Mouse (Mus musculus) cerebral cortex, adult 2 months (tissue): ENCODE data around the gene Gmfb.

Source experiments
- WGBS: fragments of 180-500 bp; shearing (Covaris S2); methylation state at CpG from one replicate; pipeline ENCODE4 v1.1.7; 2018; 5-methylcytosine and 5-hydroxymethylcytosine counted together

Gene Gmfb

GRCm38 (mm10) chr14:46803259-46803658, 18.8 kb downstream of the Gmfb start:
- WGBS, result 86% methylated on average over 4 of the region's 4 CpGs

DNA sequence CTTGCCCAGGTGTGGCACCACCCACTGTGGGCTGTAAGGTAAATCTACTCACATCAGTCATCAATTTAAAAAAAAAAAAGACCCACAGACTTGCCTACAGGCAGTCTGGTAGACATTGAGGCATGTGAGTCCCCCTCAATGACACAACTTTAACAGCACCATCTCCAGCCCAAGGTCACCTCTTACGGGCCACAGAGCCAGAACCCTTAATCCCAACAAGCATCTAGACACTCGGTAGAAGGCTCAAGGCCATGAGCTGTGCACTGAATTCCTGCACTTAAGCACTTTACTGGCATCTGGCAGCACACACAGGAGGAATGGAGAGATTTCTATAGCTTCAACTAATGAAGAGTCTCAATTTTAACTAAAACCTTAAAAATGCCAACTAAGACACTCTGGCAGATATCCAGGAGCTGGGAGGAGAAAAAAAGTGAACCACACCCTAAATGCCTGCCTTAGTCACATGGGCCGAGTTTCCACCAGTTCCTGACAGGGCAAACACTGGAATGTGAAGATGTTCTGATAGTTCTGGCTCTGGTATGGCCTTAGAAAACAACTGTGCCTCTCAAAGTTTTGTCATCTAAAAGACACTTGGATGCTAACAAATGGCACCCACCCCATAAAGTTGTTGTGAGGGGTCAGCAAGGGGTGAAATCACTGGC, 21.2 kb downstream of the Gmfb start:
- 85% methylated on average over 3 of the region's 3 CpGs for WGBS

GRCm38 (mm10) chr14:46794157-46794556, 27.9 kb downstream of the Gmfb start:
- WGBS, result 82% methylated on average over 5 of the region's 5 CpGs

DNA sequence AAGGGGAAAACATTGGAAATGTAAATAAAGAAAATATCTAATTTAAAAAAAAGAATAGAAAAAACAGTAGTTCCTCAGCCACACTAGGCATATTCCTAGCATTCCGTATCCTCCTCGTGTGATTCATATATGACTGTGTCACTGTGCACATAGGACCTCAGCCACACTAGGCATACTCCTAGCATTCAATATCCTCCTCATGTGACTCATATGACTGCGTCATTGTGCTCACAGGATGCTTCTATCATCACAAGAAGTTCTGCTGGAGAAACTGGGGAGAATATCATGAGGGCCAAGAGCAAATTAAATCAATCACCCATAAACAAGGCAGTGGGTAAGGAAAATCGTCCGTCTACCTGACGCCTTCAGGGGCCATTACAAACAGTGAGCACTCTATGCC, 31.3 kb downstream of the Gmfb start:
- 87% methylated on average over 6 of the region's 6 CpGs for WGBS

- 73% methylated on average over 4 of the region's 4 CpGs for WGBS
Observed at GRCm38 (mm10) chr14:46790303-46790702, 31.7 kb downstream of the Gmfb start.

DNA sequence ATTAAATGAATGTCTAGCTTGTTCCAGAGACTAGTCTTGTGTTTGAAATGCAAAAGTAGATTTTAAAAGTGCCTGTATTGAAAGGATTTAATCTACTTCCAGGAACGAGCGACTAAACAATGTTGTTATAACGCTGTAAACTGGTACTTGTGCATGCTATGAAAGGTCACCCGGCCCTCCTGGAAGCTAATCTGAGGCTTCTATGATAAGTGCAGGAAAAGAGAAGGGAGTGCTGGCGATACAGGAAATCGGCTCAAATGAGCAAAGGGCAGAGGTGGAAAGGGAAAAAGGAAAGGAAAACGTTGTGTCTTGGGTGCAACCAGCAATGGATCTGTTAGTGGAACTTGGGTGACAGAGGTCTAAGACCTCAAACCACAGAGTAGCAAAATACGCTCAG, 33.5 kb downstream of the Gmfb start:
- WGBS, result 26% methylated on average over 8 of the region's 8 CpGs

DNA sequence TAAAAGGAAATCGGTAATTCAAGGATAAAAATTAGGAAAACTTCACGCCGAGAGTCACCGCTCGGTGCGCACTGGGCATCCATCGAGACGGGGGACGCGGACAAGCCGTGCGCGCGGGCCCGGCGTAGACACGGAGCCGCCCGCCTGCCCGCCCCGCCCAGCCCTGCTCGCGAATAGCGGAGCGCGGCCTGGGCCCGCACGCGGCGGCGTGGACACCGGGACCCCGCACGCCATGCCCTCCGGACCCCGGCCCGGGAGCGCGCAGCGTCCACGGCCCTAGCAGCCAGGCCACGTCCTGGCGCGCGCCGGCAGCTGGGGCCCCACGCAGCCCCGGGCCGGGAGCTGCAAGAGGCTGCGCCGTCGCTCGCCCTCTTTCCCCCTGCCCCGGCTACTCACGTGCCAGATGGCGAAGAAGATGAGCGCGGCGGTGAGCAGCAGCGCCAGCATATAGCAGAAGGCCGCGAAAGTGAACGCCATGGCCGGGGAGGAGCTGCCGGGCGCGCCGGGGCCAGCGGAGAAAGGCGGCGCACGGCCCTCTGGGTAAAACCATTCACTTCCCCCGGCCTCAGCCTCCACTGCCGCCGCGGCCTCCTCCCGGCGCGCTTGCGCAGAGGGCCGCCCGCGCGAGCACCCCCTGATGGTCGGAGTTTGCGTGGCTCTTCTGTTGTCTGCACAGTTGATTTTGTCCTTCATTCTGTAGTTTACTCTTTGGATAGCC, 34.1 kb downstream of the Gmfb start, which contains the start of gene Cnih1:
Gene Cnih1, minus strand, starts transcription at position 625 of the 718 bp plus-strand sequence.
- under 1% methylated on average over 81 of the region's 86 CpGs for WGBS

- WGBS, result under 1% methylated on average over 11 of the region's 11 CpGs
Observed at GRCm38 (mm10) chr14:46787454-46787786, 34.6 kb downstream of the Gmfb start.

DNA sequence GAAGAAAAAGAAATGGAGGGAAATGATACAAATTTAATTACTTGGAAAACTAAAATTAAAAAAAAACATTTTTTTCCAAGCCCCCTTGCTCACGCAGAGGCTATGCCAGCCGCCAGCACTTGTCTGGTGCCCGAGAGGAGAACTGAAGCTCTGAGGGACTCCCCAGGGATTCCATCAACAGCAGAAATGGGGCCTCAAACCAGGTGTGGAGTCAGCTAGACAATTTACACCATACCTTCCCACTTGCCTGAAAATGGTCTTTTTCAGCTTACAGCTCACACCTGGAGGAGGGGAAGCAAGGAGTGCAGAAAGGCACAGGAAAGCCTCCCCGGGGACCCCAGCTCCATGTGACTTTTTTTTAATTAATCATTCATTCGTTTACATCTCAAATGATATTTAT, 36.8 kb downstream of the Gmfb start:
- 95% methylated on average over 5 of the region's 5 CpGs for WGBS

GRCm38 (mm10) chr14:46783327-46783926, 38.6 kb downstream of the Gmfb start:
- WGBS, result 95% methylated on average over 10 of the region's 10 CpGs

GRCm38 (mm10) chr14:46782187-46782828, 39.7 kb downstream of the Gmfb start:
- WGBS, result 84% methylated on average over 8 of the region's 8 CpGs

- 88% methylated on average over 7 of the region's 7 CpGs for WGBS
Observed at GRCm38 (mm10) chr14:46781086-46781485, 41.0 kb downstream of the Gmfb start.

DNA sequence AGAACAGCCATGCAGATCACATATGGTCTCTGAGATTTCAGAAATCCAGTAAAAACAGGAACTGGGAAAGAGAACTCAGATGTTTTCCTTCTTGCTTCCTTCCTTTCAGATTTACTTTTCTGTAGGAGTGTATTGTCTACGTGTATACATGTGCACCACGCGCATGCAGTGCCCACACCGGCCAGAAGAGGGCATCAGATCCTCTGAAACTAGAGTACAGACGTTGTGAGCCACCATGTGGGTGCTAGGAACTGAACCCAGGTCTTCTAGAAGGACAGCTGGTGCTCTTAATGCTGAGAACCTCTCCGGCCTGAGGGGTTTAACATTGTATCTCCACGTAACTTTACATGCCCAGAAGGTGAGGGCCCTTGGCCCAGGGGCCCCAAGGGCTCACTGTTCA, 42.8 kb downstream of the Gmfb start:
- WGBS, result 92% methylated on average over 7 of the region's 7 CpGs

DNA sequence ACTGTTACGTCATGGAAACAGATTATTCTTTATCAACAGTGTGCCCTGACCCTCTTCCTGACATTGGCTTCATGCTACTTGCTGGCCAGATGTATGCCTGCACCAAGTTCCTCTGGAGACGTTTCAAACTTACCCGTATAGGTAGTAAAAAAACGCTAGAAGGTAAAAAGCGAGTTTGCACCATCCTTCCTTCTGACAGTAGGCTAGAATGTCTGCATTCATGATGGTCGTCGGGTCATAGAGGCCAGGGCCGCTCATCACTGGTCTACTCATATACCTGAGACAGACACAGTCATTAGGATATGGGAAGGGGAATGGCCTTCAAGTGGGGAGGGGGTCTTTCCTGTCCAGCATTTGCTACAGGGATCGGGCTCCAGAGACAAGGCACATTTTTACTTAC, 43.3 kb downstream of the Gmfb start:
- WGBS, result 97% methylated on average over 9 of the region's 9 CpGs

- 69% methylated on average over 6 of the region's 6 CpGs for WGBS
Observed at GRCm38 (mm10) chr14:46770036-46770435, 52.0 kb downstream of the Gmfb start.

DNA sequence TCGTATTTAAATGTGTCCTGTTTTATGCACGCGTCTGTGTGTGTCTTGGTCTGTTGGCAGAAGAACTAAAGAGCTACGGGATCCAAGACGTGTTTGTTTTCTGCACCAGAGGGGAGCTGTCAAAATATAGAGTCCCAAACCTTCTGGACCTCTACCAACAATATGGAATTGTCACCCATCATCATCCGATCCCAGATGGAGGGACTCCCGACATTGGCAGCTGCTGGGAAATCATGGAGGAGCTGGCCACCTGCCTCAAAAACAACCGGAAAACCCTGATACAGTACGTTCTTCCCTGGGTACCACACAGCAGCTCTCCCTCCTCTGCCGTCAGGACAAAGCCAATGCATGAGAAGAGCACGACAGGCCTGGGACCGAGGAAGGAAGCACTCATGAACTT, 54.9 kb downstream of the Gmfb start:
- WGBS, result 42% methylated on average over 12 of the region's 12 CpGs

DNA sequence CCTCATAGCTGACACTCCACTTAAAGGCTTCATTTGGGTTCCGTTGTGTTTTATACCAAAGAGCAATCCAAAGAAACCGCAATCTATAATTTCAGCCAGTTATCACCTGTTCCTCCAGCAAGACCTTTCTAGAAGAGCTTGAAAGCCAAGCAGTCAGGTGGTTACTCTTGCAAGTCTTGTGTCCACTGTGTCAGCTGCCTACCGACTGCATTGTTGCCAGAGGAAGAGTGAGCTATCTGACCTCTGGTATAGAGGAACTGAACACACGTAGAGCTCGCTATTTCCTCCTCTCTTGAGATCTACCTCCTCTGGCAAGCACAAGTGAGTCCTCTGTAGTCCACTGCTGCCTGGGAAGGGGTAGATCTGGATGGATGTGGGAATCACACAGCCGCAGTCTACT, 60.9 kb downstream of the Gmfb start:
- WGBS, result 59% methylated on average over 6 of the region's 6 CpGs

GRCm38 (mm10) chr14:46760355-46761029, 61.5 kb downstream of the Gmfb start, which contains the start of gene Cdkn3:
Gene Cdkn3 (plus strand): TSS chr14:46760541.
- WGBS, result under 1% methylated on average over 54 of the region's 54 CpGs

DNA sequence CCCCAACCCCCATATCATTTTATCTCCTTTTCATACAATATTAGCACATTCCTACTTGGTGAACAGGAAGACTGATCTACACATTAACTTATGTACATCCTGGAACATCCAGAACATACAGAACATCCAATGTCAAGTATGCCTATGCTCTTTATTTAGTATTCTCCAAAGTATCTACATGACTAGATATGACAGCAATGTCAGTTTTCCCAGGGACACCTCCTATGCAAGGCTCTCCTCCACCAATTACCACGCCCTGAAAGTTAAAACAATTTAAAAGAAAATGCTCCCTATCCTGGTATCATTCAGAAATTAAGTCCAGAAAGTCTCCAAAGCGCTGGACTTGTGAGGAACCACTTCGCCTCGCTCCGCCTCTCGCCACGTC, 62.1 kb downstream of the Gmfb start:
- WGBS, result 1% methylated on average over 7 of the region's 7 CpGs
